In genomic region chr1:152556576-152557281, GRCm38 (mm10) we compare ENCODE assay signal across 8 mouse cellular contexts.
DNase-seq lines count a peak whose midpoint lies in the region; ATAC-seq and TF ChIP-seq lines count a peak whose summit lies in the region.

No protein-coding gene starts in this region.

- ATAC-seq in liver, embryonic 15.5 days (ENCODE audit: insufficient read depth) = peak; percentile 35; the same call in 1 of the 2 replicates
- no peak for ATAC-seq in liver, embryonic 12.5 days
- peak; percentile 75 for ATAC-seq in forebrain, embryonic 14.5 days
- ATAC-seq in hindbrain, embryonic 15.5 days (ENCODE audit: low FRiP score, low read depth) = peak; percentile 47
- ATAC-seq in lung, embryonic 16.5 days (ENCODE audit: low read depth) = peak; percentile 54

- no peak for TF ChIP-seq CTCF in thymus, adult 2 months (IDR thresholded peaks at IDR 0.05; ENCODE audit: borderline replicate concordance, control insufficient read depth, extremely low read depth, insufficient read depth, low read length, poor library complexity)

- WGBS in liver, embryonic 15.5 days (ENCODE audit: insufficient replicate concordance) = 44% methylated on average over 14 of the region's 14 CpGs
- WGBS in liver, embryonic 12.5 days (ENCODE audit: insufficient replicate concordance) = 40% methylated on average over 14 of the region's 14 CpGs
- 17% methylated on average over 14 of the region's 14 CpGs for WGBS in forebrain, embryonic 14.5 days
- WGBS in hindbrain, embryonic 15.5 days = 32% methylated on average over 14 of the region's 14 CpGs
- 30% methylated on average over 14 of the region's 14 CpGs for WGBS in lung, embryonic 16.5 days
- 90% methylated on average over 14 of the region's 14 CpGs for WGBS in thymus, adult 2 months

- 0 out of 2 replicates have a peak, but pooled peaks cover 3% of the 10 kb centered on the region for H3K4me1 ChIP-seq in liver, embryonic 15.5 days (replicated peaks)
- H3K4me1 ChIP-seq in liver, embryonic 12.5 days = 0 out of 2 replicates have a peak, but pooled peaks cover 5% of the 10 kb centered on the region
- H3K4me1 ChIP-seq in forebrain, embryonic 14.5 days (ENCODE audit: control insufficient read depth, insufficient read depth, low read length) = peaks cover 24% of the 10 kb centered on the region
- H3K4me1 ChIP-seq in hindbrain, embryonic 15.5 days (replicated peaks) = peaks cover 23% of the 10 kb centered on the region
- peaks cover 25% of the 10 kb centered on the region for H3K4me1 ChIP-seq in lung, embryonic 16.5 days (replicated peaks; ENCODE audit: control insufficient read depth, insufficient read depth, low read length)
- H3K4me1 ChIP-seq in thymus, adult 2 months (replicated peaks; ENCODE audit: control insufficient read depth, insufficient read depth, low read length) = no peaks in the 10 kb centered on the region

- no peak for DNase-seq in forebrain, embryonic 14.5 days (ENCODE audit: low spot score)
- DNase-seq in thymus, adult 2 months = no peak
- no peak for DNase-seq in frontal cortex, postnatal 14 days (ENCODE audit: low spot score in 2 of 2)
- no peak for DNase-seq in layer of hippocampus, adult 18-20 months (ENCODE audit: low spot score in 2 of 2)

- no peak for TF ChIP-seq POLR2A in thymus, adult 2 months (IDR thresholded peaks at IDR 0.05; ENCODE audit: control insufficient read depth, extremely low read depth, insufficient read depth, low read length, poor library complexity)

- H3K36me3 ChIP-seq in liver, embryonic 15.5 days (replicated peaks) = peaks cover 15% of the 10 kb centered on the region; the same call in 1 of the 2 replicates
- H3K36me3 ChIP-seq in liver, embryonic 12.5 days = peaks cover 25% of the 10 kb centered on the region
- 0 out of 2 replicates have a peak, but pooled peaks cover 3% of the 10 kb centered on the region for H3K36me3 ChIP-seq in forebrain, embryonic 14.5 days (ENCODE audit: control insufficient read depth, insufficient read depth, low read length)
- 0 out of 2 replicates have a peak, but pooled peaks cover 3% of the 10 kb centered on the region for H3K36me3 ChIP-seq in hindbrain, embryonic 15.5 days
- peaks cover 12% of the 10 kb centered on the region for H3K36me3 ChIP-seq in lung, embryonic 16.5 days (ENCODE audit: control insufficient read depth, insufficient read depth, low read length)
- H3K36me3 ChIP-seq in thymus, adult 2 months (ENCODE audit: control insufficient read depth, insufficient read depth, low read length) = no peaks in the 10 kb centered on the region

- no peaks in the 10 kb centered on the region for H3K27me3 ChIP-seq in liver, embryonic 15.5 days
- H3K27me3 ChIP-seq in liver, embryonic 12.5 days (replicated peaks) = no peaks in the 10 kb centered on the region
- H3K27me3 ChIP-seq in forebrain, embryonic 14.5 days (replicated peaks; ENCODE audit: control insufficient read depth, insufficient read depth, low read length) = no peaks in the 10 kb centered on the region
- H3K27me3 ChIP-seq in hindbrain, embryonic 15.5 days = no peaks in the 10 kb centered on the region
- no peaks in the 10 kb centered on the region for H3K27me3 ChIP-seq in lung, embryonic 16.5 days (ENCODE audit: control insufficient read depth, insufficient read depth, low read depth, low read length)
- H3K27me3 ChIP-seq in thymus, adult 2 months (ENCODE audit: control insufficient read depth, insufficient read depth, low read length) = no peaks in the 10 kb centered on the region

- peak overlapping the region; percentile 33; the same call in 1 of the 2 replicates for H3K27ac ChIP-seq in liver, embryonic 15.5 days (replicated peaks)
- no peak overlapping the region for H3K27ac ChIP-seq in liver, embryonic 12.5 days
- H3K27ac ChIP-seq in forebrain, embryonic 14.5 days (ENCODE audit: low read depth, low read length) = peak overlapping the region; percentile 68
- peak overlapping the region; percentile 69 for H3K27ac ChIP-seq in hindbrain, embryonic 15.5 days (replicated peaks)
- peak overlapping the region; percentile 91 for H3K27ac ChIP-seq in lung, embryonic 16.5 days (ENCODE audit: low read length)
- H3K27ac ChIP-seq in thymus, adult 2 months (ENCODE audit: control insufficient read depth, insufficient read depth, low read length) = no peak overlapping the region

- no peak overlapping the region for H3K4me2 ChIP-seq in liver, embryonic 15.5 days
- no peak overlapping the region for H3K4me2 ChIP-seq in liver, embryonic 12.5 days
- H3K4me2 ChIP-seq in forebrain, embryonic 14.5 days (ENCODE audit: low read length) = no peak overlapping the region
- peak overlapping the region; percentile 27 for H3K4me2 ChIP-seq in hindbrain, embryonic 15.5 days
- no peak overlapping the region for H3K4me2 ChIP-seq in lung, embryonic 16.5 days (ENCODE audit: low read depth, low read length)

- H3K9ac ChIP-seq in liver, embryonic 15.5 days = no peak overlapping the region
- H3K9ac ChIP-seq in liver, embryonic 12.5 days = no peak overlapping the region
- H3K9ac ChIP-seq in forebrain, embryonic 14.5 days (ENCODE audit: low read length) = no peak overlapping the region
- no peak overlapping the region for H3K9ac ChIP-seq in hindbrain, embryonic 15.5 days
- no peak overlapping the region for H3K9ac ChIP-seq in lung, embryonic 16.5 days (ENCODE audit: low read length)

- H3K9me3 ChIP-seq in liver, embryonic 15.5 days (replicated peaks) = no peaks in the 10 kb centered on the region
- no peaks in the 10 kb centered on the region for H3K9me3 ChIP-seq in liver, embryonic 12.5 days (replicated peaks)
- H3K9me3 ChIP-seq in forebrain, embryonic 14.5 days (replicated peaks; ENCODE audit: control insufficient read depth, low read length) = no peaks in the 10 kb centered on the region
- H3K9me3 ChIP-seq in hindbrain, embryonic 15.5 days = no peaks in the 10 kb centered on the region
- H3K9me3 ChIP-seq in lung, embryonic 16.5 days (ENCODE audit: control insufficient read depth, low read length) = no peaks in the 10 kb centered on the region

- no peak overlapping the region for H3K4me3 ChIP-seq in liver, embryonic 15.5 days (replicated peaks)
- H3K4me3 ChIP-seq in liver, embryonic 12.5 days = no peak overlapping the region
- no peak overlapping the region for H3K4me3 ChIP-seq in forebrain, embryonic 14.5 days (ENCODE audit: low read depth, low read length)
- H3K4me3 ChIP-seq in hindbrain, embryonic 15.5 days = no peak overlapping the region
- H3K4me3 ChIP-seq in lung, embryonic 16.5 days (ENCODE audit: low read length) = no peak overlapping the region
- no peak overlapping the region for H3K4me3 ChIP-seq in thymus, adult 2 months (ENCODE audit: control insufficient read depth, insufficient read depth, low read length)

Comparison
In these comparisons a context has a peak if more than half of its experiments do, and no peak if none do; other contexts are left out.
1. H3K27ac ChIP-seq: peak in liver, embryonic 15.5 days (single experiment), forebrain, embryonic 14.5 days (single experiment), hindbrain, embryonic 15.5 days (single experiment) and lung, embryonic 16.5 days (single experiment); none in liver, embryonic 12.5 days (single experiment) and thymus, adult 2 months (single experiment).